Mouse (Mus musculus) layer of hippocampus, adult 9-10 months (tissue): ENCODE results near the gene Recql.

Source experiments
- DNase-seq: peaks from one replicate; pipeline ENCODE4 v3.0.0; 2022; ENCODE audit warnings: low spot score

The Recql gene

GRCm38 (mm10) chr6:142387011-142387754 lies at the start of gene Recql, which contains the start of gene Golt1b:
Gene Recql (minus strand): TSS chr6:142387087.
Gene Golt1b (plus strand): TSS chr6:142387221.
- peak; percentile 96 for DNase-seq

GRCm38 (mm10) chr6:142429072-142429471 lies 42.2 kb upstream of the Recql start:
- DNase-seq: no peak

- DNase-seq: no peak
These were observed 38.1 kb upstream of the Recql start for GRCm38 (mm10) chr6:142424976-142425375.

- no peak for DNase-seq
These were observed 27.7 kb upstream of the Recql start for GRCm38 (mm10) chr6:142414597-142414996.

DNA sequence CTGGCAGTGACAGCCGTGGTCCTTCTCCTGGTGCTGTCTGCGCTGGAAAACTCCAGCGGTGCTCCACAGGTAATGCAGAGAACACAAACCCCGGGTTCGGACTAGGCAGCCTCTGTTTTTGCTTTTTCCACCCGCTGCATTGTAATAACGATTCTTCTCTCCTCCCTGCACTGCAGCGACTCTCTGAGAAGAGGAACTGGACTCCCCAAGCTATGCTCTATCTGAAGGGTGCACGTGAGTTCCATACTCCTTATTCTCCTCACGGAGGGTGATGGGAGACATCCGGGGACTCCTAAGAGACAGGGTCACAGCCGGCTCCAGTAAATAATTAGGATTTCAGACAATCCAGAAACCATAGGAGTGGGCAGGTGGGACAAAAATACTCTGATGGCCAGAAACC lies 27.0 kb upstream of the Recql start:
- no peak for DNase-seq

DNA sequence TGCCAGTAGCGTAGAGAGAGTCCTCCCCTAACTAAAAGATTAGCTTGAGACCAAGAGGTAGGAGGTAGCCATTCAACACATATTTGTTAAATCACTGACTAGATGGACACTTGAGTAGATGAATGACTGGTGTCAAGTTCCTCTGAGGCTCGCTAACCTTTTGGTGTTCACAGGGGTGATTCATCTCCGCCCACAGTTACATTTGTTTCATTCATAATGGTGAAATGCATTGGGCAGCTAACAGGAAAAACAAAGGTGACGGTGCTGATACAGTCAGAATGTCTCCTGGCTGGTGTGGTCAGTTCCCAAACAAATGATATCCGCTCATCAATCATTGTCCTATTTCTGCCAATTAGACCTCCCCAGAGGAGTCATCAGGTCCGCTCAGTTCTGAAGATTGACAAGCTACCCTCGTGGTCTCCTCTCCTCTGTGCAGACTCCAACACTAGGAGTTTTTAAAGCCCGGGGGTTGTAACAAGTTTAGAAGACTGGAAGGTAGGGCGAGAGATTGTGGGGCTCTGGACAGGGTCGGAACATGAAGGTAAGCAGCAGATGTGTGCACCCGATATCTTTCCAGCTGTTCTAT lies 26.1 kb upstream of the Recql start, which contains the start of gene Spx:
Spx (plus strand) TSS at position 536 of the 586 bp plus-strand sequence.
- no peak for DNase-seq

- DNase-seq: no peak
These were observed 24.3 kb upstream of the Recql start for GRCm38 (mm10) chr6:142411140-142411539.

DNA sequence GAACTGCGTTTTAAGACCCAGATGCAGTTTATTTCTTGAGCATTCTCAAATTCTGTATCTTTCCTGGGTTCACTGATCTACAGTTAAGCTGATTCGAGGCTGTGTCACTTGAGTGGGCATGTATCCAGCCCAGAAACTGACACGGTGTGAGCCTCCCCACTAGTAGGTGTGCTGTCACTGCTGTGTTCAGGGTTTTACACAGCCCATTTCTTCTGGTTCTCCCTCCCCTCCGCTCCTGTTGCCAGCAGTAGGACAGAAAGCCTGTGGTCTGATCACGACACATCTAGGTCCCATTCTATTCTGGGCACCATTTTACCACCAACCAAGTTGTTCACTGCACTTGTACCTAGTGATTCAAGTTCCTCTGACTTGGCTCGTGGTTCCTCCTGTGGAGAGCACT lies 8.9 kb upstream of the Recql start:
- DNase-seq: no peak

DNA sequence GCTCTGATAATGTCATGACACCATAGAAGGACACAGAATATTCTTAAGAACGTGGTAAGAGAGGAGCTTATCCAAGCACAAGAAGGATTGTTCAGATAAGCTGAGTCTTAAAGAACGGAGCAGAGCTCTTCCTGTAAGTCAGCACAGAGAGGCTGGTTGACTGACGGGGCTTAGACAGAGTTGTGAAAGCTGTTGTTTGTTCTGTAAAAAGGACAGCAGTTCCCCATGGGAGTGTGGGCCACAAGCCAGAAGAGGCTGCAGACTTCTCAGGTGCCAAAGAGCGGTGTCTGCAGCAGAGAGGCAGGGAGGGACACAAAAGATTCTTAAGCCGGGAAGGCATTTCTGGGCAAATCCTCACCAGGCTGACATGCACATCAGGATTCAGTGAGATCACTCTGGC lies 7.8 kb upstream of the Recql start:
- DNase-seq: no peak

DNA sequence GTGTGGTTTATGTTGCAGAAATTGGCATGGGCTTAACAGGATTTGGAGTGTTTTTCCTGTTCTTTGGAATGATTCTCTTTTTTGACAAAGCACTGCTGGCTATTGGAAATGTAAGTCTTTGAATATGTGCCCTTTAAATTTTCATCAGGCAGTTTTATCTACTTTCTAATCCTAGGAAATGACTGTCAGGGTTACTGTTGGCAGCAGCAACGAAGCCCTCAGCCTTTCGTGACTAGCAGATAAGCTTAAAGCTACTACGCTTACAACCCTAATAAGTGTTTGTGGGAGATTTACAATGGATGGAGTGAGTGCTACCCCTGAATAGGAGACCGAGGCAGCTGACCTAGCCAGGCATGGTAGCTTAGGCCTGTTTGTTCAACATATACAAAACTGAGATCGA lies 5.4 kb upstream of the Recql start:
- DNase-seq: no peak

- DNase-seq: no peak
These were observed 2.2 kb upstream of the Recql start for GRCm38 (mm10) chr6:142389101-142389500.

- no peak for DNase-seq
These were observed 926 bp upstream of the Recql start for GRCm38 (mm10) chr6:142387755-142388271.

GRCm38 (mm10) chr6:142386285-142387010 lies 439 bp downstream of the Recql start:
- no peak for DNase-seq

GRCm38 (mm10) chr6:142384521-142384920 lies 2.4 kb downstream of the Recql start:
- no peak for DNase-seq

DNA sequence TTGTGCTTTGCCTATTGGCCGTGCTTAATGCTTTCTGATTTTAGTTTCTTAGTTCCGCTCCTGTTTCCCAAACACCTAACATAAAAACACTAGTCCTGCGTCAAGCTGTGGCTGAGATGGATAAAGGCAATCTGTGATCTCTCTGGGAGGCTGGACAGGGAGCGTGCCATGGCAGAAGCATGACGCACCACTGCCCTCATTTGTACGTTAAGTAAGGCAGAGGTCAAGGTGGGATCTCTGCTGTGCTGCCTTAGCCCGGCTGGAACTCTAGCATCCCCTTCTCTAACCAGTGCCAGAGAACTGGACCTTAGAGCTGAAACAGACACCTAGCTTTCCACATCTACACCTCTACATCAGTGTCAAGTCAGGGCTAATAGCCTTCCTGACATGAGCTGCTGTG lies 5.3 kb downstream of the Recql start:
- no peak for DNase-seq

GRCm38 (mm10) chr6:142379961-142380360 lies 6.9 kb downstream of the Recql start:
- no peak for DNase-seq

- no peak for DNase-seq
These were observed 8.1 kb downstream of the Recql start for GRCm38 (mm10) chr6:142378576-142379330.

DNA sequence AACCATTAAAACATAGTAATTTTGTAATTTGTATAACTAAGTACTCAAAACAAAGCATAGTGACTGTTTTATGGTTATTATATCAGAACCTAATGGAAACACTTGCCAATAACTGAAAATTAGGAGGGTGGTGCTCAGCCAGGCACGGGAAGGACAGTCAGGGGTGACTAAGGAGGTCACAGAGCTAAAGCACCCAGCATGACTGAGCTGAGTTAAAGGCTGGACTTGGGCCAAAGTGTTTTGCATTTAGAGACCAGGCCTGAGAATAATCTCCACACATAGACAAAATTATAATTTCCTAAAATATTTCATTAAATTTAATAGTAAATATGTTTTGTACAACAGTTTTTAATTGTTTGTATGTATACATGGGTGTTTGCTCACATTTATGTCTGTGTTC lies 9.8 kb downstream of the Recql start:
- DNase-seq: no peak

DNA sequence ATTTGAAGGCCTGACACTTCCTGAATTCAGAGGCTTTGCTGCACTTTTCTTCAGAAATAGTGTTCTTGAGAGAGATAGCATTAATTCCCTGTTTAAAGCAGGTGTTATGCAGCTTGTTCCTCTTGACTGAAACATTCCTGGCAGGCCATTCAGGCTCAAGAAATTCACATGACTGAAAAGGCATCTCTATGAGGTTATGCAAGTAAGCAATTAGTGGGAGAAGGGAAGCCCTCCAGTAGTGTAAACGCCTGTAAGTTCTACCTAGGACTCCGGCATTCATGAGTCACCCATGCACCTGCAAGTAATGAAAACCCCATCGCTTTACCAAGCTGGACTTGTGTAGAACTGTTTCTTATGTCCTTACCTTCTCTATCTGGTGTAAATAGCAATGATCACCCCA lies 17.3 kb downstream of the Recql start:
- DNase-seq: no peak

- DNase-seq: no peak
These were observed 19.3 kb downstream of the Recql start for GRCm38 (mm10) chr6:142367565-142367964.

DNA sequence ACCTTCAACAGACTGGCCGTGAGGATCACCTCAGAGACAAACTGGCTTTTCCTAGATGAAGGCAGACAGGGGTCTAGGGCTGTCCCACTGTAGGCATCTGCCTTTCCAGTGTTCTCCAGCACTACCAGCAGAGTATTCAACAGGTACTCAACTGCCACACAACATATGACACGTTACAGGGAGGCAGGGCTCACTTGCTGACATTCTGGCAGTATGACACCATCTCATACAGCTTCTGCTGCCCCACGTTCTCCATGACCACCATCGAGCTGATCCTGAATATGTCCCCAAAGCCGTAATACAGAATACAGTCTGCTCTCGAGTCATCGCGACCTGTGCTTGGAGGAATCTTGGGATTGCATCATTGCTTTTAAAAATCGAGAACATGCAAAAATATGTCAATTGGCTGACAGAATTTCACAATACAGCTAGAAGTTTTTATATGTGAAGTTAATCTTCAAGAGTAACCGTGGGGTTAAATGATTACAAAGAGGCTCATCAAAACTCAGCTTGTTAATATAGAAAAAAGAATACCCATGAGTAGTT lies 20.3 kb downstream of the Recql start:
- DNase-seq: no peak
